Mouse (Mus musculus): Measurements from ENCODE around the gene Rps6ka2.
"Not testable (repeated sequence)": the region's sequence is repeated elsewhere in the genome, so short reads cannot be mapped to it uniquely, and the experiment has no call there.

Gene Rps6ka2

DNA sequence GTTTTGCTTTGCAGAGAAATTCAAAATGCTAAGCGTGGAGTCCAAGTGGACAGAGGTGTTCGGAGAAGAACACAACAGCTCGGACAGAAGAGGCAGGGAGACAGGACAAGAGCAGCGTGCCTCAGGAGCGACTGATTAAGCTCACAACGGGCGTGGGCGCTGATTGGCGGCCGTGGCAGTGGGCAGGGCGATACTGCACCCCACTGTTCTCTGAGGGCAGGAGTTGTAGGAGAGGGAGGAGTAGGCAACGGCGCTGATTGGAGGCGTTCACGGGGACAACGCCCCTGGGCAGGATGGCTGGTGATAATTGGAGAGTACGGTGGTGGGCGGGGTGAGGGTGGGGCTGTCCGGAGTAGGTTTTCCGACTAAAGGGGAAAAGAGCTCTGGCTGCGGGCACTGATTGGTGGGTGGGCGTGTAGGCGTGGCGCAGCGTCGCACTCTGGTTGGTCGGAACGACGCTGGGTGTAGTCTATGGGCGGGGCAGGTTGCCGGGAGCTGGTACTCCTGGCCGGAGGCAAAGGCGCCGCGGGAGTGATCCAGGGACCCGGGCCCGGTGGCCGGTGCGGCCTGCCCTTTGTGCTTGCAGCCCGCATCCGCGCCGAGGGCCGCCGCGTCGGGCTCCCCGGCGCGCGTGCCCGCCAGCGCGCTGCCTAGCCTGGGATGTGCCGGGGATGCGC is at the start of gene Rps6ka2:
Gene Rps6ka2 (plus strand): TSS at position 489 of the 677 bp plus-strand sequence.
- peak; percentile 93 for DNase-seq

GRCm38 (mm10) chr17:7120835-7121234 is 49.1 kb upstream of the Rps6ka2 start:
- not testable (repeated sequence) for DNase-seq

GRCm38 (mm10) chr17:7122554-7122953 is 47.4 kb upstream of the Rps6ka2 start:
- peak; percentile 0 for DNase-seq

- peak; percentile 1 for DNase-seq
Measured at GRCm38 (mm10) chr17:7126475-7126874, 43.4 kb upstream of the Rps6ka2 start.

GRCm38 (mm10) chr17:7134002-7134401 is 35.9 kb upstream of the Rps6ka2 start:
- DNase-seq, result not testable (repeated sequence)

DNA sequence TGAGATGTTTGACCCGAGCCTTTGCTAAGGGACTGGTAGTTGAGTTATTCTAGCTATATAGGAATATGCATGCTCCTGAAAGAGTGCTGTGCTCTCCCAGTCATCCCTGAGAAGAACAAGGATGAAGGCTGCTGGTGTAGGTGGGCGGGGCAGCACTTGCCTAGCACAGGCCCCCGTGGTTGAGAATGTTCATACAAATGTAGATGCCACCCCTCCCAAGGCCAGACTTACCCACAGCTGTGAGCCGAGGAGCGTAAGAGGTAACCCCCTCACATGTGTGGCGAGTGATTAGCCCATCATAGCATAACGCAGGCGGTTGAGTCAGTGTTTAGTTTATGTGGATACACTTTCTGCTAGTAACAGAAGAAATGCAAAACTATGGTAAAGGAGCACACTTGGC is 34.6 kb upstream of the Rps6ka2 start:
- DNase-seq, result peak; percentile 0

GRCm38 (mm10) chr17:7138186-7138925 is 31.6 kb upstream of the Rps6ka2 start:
- no peak for DNase-seq

GRCm38 (mm10) chr17:7140399-7141174 is 29.3 kb upstream of the Rps6ka2 start:
- no peak for DNase-seq

DNA sequence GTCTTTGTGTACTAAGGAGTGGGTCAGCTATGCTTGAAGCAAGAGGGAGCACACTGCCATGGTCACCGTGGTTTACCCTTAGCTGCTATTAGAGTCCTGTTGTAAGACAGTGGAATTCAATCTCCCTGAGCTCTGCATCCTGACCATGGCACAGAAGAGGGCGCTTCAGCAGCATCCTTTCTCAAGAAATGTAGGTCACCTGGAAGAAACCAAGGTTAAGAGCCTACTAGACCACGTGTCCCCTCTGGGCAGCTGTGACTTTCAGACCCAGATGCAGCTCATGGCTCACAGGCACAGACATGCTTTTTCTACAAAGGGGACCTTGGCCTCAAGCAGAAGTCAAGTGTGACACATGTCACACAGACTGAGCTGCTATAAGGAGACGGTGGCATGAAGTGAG is 27.5 kb upstream of the Rps6ka2 start:
- DNase-seq, result no peak

GRCm38 (mm10) chr17:7143885-7144518 is 25.9 kb upstream of the Rps6ka2 start:
- no peak for DNase-seq

DNA sequence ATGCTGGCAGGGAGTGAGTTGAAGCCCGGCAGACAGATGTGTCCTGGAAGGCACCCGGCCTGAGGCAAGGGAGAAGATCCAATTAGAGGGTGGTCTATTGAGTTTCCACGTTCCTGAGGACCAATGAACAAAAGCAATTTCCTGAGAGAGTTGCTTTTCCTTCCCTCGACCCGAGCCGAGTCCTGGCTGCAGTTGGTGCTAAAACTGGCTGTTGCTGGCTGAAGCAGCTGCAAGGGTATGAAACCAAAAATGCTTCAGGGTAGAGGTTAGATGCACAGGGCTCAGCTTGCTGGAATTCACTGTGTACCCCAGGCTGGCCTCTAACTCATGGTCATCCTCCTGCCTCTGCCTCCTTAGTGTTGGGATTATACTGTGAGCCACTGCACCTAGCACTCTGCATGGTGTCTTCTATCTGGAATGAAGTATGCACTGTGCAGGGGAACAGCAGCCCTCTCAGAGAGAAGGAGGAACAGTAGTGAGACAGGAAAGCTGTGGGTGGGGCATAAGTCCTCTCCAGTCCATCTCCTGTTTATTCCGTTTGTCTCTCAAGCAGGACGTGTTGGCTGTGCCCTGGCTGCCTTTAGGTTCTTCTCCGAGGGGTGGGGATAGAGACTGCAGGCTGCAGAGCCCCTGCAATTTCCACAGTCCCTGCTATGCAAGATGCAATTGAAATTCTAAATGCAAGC is 24.4 kb upstream of the Rps6ka2 start:
- no peak for DNase-seq

- no peak for DNase-seq
Measured at GRCm38 (mm10) chr17:7146479-7146878, 23.4 kb upstream of the Rps6ka2 start.

DNA sequence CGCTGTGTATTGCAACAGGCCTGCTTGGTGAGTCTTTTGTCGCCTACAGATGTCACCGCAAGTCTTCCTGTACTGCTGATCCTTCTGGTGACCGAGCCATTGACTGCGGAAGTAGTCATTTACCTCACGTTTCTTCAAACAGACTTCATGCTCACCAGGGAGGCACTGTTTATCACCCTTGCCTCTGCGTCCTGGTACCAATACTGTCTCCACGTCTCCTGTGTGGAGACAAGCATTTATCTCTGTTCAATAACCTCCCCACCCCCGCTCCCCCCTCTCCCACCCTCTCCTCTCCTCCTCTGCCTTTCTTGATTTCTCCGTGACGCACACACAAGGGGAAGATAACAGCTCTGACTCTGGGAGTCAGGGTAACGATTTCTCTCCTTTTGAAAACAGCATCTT is 22.0 kb upstream of the Rps6ka2 start:
- DNase-seq, result no peak

DNA sequence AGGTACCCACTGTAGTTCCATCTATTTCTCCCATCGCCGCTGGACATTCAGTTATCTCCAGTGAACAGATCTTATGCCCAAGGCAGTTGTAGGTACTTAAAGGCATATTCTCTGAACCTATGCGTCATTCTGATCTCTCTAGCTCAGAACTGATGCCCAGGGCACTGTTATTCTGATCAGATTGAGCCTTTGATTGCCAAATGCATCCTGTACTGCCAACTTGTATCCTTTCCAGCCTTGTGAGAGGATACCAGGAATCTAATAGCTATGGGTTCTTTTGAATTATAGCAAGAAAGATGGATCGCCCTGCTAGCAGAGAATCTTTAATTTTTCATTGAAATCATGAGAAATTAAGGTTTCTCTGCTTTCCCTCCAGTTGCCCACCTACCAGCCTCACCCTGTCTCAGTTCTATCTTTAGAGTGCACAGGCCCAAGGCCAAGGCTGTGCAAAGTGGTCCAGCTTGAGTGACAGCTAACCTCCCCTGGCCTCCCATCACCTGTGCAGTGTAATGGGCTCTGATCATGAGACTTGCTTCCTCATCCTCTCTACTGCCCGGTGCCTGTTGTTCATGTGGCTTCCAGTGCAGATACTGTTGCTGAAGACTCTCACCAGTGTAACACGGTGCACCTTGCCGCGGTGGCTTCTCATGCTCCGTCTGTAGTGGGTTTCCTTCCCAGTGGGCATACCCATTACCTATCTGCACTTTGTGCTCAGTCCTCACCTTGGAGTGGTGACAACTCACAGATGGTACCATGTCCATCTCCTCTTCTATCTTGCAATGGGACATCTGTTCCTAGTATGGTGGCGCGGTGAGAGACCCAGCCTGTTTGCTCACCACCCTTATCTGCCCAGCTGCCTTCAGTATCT is 20.4 kb upstream of the Rps6ka2 start:
- no peak for DNase-seq

DNA sequence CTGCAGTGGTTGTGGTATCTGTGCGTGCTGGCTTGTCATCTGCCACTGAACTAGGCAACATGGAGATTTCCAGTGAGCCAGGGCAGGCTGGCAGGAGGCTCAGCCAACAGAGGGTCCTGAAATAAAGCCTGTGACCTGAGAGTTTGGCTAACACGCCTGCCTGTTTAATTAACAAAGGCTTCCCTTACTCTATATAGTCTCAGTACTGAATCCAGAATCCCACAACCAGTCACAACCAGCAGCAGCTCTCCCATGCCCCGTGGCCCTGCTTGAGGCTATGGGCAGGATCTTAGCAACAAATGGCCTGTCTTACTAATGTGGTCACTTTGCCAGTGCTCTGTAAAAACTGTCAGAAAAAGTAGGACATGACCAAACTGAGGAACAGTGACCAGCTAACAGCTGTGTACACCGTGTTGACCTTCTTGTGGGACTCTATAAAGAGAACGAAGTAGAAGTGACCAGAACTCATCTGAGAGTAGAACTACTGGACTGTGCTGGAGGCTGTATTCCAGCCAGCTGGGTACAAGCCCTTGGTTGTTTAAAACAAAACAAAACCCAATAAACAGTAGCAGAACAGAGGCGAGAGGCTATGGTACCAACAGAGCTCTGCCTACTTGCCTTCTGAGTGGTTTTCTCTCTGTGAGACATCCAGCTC is 18.3 kb upstream of the Rps6ka2 start:
- DNase-seq, result no peak

- no peak for DNase-seq
Measured at GRCm38 (mm10) chr17:7152662-7153061, 17.3 kb upstream of the Rps6ka2 start.

DNA sequence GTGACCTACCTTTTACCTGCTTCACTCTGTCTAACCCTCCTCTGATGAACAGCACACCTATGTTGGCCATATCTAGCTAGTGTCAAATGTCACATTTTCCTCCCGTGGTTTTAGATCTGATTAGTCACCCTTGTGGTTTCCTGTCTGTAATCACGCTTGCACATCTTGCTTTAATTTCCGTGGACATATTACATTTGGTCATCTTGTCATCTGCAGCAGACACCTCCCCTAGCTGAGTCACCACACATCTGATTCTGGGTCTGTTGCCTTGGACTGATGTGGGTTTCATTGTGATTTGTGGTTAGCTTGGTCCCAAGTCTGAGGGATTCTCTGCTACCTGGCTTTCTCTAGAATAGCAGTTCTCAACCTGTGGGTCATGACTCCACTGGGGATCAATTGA is 6.0 kb upstream of the Rps6ka2 start:
- DNase-seq, result no peak

DNA sequence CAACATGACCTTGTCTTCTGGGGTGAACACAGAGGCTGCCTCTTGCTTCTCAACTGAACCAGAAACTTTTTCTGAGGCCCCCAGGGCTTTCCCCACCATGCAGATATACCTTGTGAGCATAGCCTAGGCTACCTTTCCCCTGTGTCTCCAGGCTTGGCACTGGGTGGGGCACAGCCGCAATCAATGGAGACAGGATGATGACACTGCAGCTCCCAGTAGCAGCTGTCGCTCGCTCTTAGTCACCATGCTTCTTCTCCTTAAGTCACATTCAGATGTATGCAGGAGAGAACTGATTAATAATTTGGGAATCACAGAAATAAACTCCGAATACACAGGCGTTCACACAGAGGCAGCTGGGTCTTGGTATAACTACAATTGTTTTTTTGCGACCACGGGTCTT is 4.4 kb upstream of the Rps6ka2 start:
- no peak for DNase-seq

DNA sequence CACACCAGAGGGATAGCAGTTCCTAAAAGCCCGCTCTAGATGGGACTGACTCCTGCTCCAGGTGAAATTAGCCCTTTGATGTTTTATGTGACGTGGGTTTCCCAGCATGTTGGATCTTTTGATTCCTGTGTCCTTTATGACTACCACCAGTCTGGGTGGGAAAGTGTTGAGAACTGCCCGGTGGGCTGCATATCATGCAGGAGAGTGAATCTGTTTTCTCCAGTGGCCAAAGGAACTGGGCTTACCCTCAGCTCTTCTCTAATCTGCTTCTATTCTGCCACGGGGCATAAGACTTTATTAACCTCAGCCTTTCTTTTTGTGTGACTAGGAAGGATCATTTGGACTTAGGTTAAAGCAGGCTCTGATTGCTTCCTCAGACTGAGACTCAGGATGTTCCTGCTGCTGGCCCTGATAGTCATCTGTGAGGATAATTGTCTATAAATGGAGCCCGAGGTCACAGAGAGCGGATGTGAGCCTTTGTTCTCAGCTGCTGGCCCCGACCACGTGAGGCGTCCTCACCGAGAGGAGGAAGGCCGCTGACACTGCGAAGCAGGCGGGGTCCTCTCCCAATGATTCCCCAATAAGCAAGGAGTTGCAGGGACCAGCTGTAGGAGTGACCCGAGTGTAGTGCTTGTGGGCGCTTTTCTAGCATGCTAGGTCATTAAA is 821 bp upstream of the Rps6ka2 start:
- DNase-seq, result peak; percentile 42
